Mouse (Mus musculus): ENCODE data around the gene Gfap.

Gfap gene

GRCm38 (mm10) chr11:102837385-102837784 is 63.3 kb downstream of the Gfap start:
- DNase-seq (ENCODE audit: low read depth, low spot score) = no peak
